Mouse (Mus musculus) liver, embryonic 14 days (tissue): ENCODE results near the gene Zfyve28. TPM values are rescaled to one million over a fixed set of nuclear protein-coding genes. Genes with fewer than 3 reads are reported as not detected.

ENCODE experiments used
- polyA plus RNA-seq: library from polyadenylated mRNA; depleted of rRNA; stranded (reverse); fragments of >200 nt; gene quantifications from 2 replicates; pipeline ENCODE4 v1.2.3, GENCODE M21; 2012; rRNA removed

The Zfyve28 gene
- polyA plus RNA-seq, result 0.02 and 0.06 TPM in 2 replicates

DNA sequence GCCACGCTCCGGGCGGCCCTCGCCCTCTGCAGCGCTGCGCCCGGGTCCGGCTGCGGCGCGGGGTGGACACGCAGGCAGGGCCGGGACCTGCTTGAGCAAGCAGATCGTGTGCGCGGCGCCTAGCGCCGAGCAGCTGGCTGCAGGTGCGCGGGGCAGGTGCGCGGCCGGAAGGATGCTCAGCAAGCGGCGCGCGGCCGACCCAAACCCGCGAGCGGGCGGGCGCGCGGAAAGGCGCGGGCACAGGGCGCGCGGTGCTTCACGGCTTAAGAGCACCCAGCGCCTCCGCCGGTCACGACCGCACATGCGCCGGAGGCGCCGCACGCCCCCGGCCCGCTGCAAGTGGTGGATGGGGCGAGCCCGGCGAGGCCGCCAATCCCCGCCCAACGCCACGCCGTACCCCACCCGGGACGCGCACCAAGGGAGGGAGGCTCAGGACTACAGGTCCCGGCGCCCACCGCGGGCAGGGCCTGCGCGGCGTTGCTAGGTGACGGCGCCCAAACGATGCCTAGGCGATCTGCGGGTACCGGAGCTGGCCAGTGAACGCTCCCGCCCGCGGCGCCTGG, at the start of gene Zfyve28, which contains the start of gene Cfap99:
Gene Zfyve28, minus strand, starts transcription at position 296 of the 563 bp plus-strand sequence.
Gene Cfap99, plus strand, starts transcription at position 447 of the 563 bp plus-strand sequence.

GRCm38 (mm10) chr5:34336097-34336774, 48.0 kb upstream of the Zfyve28 start, which contains the start of gene Rnf4:
Gene Rnf4 (plus strand): TSS chr5:34336289.

GRCm38 (mm10) chr5:34187601-34188316, 100.5 kb downstream of the Zfyve28 start, which contains the start of gene Mxd4:
Gene Mxd4 (minus strand): TSS chr5:34187720.

GRCm38 (mm10) chr5:34168950-34169891, 119.0 kb downstream of the Zfyve28 start, which contains the start of the genes Poln and Haus3:
Gene Poln (minus strand): TSS chr5:34169448.
Gene Haus3 (minus strand): TSS chr5:34169527.

Other genes with a start within 250 kb of the Zfyve28 start
- gene Poln, start 119.0 kb downstream of the Zfyve28 start, polyA plus RNA-seq, result 0.16 and 0.25 TPM in 2 replicates
- gene Haus3, start 118.9 kb downstream of the Zfyve28 start, polyA plus RNA-seq, result 9.7 and 11.9 TPM in 2 replicates
- 5.4 and 6.9 TPM in 2 replicates for gene Mxd4, start 100.7 kb downstream of the Zfyve28 start, polyA plus RNA-seq
- gene Cfap99, start 151 bp upstream of the Zfyve28 start, polyA plus RNA-seq, result not detected in 2 replicates
- 51.7 and 56.1 TPM in 2 replicates for gene Rnf4, start 47.8 kb upstream of the Zfyve28 start, polyA plus RNA-seq
- gene Fam193a, start 81.5 kb upstream of the Zfyve28 start, polyA plus RNA-seq, result 6.8 and 7.0 TPM in 2 replicates
- 5.5 and 5.9 TPM in 2 replicates for gene Tnip2, start 225.5 kb upstream of the Zfyve28 start, polyA plus RNA-seq
- gene Sh3bp2, start 237.4 kb upstream of the Zfyve28 start, polyA plus RNA-seq, result 4.2 and 5.1 TPM in 2 replicates